Mouse (Mus musculus) left cerebral cortex, postnatal 4 days (tissue): ENCODE measurements at regions not wholly inside any gene's neighbourhood (a gene's known extent, or its start where the extent isn't known, plus 50 kb on each side); places are given as distances from the start of the nearest gene placed in this dataset.

Experiments
- DNase-seq: peaks from one replicate; pipeline ENCODE4 v3.0.0-alpha.2; 2022
- intact Hi-C: fragments of 180-260 bp; cut with DNase I; formaldehyde crosslinking; loops from one replicate; pipeline ENCODE4 v1.15.1; 2025

DNA sequence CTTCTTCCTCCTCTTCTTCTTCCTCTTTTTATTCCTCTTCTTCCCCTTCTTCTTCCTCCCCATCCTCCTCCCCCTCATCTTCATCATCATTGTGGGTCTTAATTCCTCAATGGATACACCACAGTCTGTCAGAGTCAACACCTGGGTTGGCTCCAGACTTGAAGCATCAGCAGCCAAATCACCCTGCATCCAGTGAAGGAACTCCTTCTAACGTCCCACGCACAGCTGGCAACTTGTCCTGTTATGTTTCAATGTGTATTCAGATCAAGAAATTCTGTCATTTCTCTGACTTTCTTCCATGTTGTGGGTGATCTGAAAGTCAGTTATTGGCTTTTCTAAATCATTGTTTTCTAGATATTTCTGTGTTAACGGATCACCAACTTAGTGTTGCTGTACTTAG, 312.9 kb downstream of the Ptpru start:
- intact Hi-C loops, result no loop called here
- no peak for DNase-seq

DNA sequence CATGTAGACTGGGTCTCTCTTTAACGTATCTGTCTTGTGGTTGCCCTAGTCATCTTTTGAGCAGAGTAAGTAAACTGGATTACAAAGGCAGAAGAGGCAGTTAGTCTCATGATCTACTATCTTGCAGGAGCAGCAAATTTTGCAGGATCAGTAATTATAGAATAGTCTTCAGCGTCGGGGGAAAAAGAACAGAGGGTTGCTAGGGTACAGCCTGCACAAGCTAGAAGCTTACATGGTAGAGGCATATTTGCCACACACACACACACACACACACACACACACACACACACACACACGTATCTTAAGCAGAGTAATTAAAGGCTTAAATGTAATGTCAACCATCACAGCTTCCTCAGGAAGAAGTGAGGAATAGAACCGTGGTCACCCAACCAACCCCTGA, 307.6 kb downstream of the Ptpru start:
- no peak for DNase-seq
- intact Hi-C loops, result no loop called here

DNA sequence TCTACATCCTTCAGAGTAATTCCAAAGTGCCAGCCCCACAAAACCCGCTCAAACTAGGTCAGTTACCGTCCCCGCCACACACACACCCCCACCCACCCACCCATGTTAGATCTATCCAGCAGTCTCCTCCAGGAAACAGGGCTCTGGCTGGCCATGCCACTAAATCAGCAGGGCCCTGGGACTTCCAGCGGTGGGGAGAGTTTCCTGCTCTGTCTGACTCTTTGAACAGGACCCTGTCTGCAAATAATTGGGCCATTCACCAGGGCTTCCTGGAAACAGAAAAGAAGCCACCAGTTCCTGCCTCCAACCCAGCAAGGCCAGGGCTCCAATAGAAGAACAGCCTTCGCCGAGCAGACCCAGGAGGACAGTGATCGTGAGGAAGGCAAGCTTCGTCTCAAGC, 307.1 kb downstream of the Ptpru start:
- DNase-seq, result no peak
- intact Hi-C loops, result no loop called here

DNA sequence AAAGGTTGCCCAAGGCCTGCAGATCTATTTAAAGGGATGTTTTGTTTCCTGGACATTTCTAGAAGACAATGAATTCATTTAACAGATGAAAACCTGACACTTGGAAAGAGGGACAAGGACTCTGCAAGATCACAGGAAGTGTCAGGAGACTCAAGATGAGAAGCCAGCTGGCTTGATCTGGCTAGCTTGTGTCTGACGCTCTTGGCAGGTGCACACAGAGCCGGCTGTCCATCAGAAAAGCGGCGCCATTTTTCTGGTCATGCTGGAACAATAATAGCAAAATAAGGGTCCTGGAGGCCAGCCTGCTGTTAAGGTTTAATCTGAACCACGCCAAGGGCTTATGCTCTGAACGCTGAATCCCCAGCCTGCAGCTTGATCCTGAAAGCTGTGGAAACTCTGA, 303.3 kb downstream of the Ptpru start:
- intact Hi-C loops, result no loop called here
- DNase-seq, result peak; percentile 79

DNA sequence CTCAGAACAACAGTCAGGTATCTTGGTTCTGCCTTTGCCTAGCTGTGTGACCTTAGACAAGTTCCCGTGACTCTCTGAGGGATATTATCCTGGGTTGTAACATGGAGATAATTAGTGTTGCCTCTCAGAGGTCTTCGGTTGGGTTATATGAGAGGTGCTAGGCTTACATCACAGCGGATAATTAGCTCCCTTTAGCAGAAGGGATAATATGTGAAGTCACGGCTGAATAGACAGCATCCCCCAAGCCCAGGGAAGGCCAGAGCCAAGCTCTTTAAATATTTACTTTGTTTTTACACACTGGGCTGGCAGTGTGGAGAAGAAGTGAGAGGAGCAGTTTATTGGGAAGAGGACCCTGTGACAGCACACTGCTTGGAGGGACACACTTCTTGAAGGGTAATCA, 299.9 kb downstream of the Ptpru start:
- no peak for DNase-seq
- intact Hi-C loops, result no loop called here

DNA sequence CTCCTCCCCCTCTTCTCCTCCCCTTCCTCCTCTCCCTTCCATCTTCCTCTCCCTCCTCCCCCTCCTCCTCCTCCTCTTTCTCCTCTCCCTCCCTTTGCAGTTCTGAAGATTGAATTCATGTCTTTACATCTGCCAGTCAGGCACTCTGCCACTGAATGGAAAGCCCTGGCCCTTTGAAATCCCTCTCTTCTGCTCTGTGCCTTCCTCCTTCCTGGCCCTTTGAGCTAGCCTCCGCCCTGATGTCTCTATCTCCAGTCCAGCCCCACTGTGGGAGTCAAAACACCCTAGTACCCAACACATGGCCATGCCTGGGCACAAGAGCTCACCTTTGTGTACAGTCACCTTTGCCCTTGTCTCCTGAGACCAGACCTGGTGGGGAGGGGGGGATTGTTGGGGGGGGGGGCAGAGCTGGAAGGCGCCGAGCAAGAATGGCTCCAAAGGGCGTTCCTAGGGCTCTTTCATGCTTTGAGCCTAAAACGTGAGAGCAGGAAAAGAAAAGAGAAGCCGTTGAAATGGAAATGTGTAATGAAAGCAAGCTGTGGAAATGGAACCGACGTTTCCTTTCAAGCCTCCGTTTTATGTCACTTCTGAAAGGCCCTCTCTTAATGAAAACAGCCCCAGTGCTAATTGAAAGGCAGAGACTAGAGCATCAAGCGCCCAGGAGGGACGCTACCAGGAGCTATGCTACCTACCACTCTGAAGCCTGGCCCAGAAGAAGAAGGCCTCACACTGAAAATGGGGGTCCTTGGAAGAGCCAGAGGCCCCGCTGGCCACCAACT, 291.5 kb downstream of the Ptpru start:
- intact Hi-C loops, result no loop called here
- DNase-seq, result no peak

DNA sequence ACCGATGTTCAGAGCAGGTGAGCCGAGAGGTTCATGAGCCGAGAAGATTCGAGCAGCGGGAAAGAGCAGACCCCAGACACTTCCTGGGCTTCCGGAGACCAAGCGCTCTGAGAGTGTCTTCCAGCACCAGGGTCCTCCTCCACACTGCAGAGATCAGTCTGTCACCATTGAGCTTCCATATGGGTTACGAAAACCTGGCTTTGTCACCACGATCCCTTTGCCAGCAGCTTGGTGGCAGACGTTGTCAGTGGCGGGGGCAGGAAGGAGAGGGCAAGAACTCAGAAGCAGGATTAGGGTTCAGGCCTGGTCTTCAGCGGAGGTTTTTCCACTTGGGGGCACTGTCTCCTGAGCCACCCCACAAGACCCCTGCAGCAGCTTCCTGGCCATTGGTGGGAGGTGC, 288.5 kb downstream of the Ptpru start:
- intact Hi-C loops, result no loop called here
- DNase-seq, result peak; percentile 49

DNA sequence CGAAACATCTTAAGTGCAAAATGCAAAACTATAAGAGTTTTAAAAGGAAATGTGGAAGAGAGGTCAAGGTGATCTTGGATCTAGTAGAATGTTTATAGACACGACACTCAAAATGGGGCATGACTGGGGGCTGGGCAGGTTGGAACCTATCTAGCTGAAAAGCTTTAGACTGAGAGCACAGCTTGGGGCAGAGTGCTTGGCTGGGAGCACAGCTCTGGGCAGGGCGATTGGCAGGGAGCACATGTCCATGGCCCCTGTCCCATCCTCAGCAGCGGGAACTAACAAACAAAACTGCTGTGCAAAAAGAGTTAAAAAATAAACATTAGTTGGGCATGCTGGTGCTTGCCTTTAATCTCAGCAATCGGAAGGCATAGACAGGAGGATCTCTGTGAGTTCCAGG, 279.6 kb downstream of the Ptpru start:
- peak; percentile 38 for DNase-seq
- intact Hi-C loops, result no loop called here

DNA sequence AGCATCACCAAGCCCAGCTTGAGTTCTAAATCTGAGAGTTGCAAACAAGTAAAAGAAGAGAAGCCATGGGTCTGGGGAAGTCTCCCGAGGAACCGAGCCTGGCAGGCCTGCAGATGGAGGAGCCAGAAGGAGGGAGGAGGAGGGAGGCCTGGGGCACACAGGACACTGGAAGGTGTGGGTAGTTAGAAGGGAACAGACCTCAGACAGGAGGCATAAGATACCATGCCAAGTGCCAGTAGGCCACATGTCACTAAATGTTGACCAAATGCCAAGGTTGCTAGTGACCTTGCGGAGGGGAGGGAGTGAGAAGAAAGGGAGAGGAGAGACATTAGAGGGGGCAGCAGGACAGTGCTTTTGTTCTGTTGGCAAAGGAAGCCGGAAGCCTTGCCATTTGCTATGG, 274.2 kb downstream of the Ptpru start:
- intact Hi-C loops, result no loop called here
- peak; percentile 70 for DNase-seq

DNA sequence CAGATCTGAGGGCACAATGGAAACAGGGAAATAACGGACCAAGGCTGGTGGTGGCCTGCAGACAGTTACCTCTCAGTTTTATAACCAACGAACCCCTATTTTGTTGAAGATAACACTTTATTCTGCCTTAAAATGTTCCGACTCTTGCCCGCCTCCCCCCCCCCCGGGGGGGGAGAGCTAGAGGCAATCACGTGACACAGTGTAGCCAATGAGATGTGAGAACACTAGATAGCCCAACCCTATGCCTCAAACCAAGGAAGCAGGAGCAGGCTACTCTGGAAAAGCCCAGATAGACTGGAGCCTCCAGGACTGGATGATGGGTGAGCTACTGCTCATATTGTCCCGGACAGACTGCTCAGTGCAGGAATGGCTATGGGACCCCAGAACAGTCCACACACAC, 272.9 kb downstream of the Ptpru start:
- intact Hi-C loops, result no loop called here
- no peak for DNase-seq

DNA sequence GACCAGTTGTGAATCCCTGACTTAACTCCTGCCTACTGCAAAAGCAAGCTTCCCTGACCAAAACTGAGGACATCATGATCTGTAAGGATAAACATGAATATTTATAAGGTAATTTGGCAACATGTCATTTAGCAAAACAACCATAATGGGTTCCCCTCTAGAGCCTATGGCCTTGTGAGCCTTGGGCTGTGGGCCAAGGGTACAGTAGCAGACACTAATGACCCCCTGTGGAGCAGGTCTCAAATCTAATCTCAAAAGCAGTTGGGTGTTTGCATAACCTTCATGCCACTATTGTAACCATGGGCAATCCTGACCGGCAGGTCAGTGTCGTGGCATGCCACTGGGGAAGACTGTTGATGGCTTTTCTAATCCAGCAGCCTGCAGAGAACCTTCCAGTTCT, 270.8 kb downstream of the Ptpru start:
- intact Hi-C loops, result no loop called here

DNA sequence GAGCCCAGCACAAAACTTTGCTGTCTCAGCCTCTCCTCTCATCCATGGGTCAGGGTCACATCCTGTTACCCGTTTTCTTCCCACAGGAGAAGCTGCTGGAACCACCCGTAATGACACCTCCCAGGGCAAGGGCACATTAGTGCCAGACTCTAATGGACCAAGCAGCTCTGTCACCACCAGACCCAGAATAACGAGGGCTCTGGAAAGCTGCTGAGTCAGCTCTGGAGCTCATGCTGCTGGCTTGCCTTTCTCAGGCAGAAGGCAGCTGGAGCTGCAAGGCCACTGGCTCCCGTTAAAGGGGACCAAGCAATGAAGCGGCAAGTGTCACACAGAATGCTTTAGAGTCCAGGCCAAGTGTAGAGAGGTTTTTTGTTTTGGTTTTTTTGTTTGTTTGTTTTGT, 268.9 kb downstream of the Ptpru start:
- peak; percentile 18 for DNase-seq
- intact Hi-C loops, result no loop called here

More for the DNA sequence above, 270.8 kb downstream of the Ptpru start:
- peak; percentile 49 for DNase-seq

DNA sequence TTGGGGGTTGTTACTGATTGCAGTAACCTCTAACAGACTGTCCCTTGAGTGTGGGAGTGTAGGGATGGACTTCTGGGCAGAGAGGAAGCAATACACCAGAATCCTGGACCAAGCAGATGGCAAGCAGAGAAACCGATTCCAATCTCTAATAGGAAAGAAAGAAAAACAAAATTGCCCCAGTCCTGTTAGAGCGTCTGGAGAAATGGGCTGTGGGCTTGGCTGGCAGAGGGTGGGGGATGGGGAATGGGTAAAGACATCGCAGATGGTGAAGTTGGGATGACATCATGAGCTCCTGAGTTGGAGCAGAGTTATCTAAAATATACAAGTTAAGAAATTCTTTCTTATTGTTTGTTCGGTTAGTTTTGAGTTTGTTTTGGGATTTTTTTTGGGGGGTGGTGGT, 260.5 kb downstream of the Ptpru start:
- intact Hi-C loops, result no loop called here
- DNase-seq, result no peak

DNA sequence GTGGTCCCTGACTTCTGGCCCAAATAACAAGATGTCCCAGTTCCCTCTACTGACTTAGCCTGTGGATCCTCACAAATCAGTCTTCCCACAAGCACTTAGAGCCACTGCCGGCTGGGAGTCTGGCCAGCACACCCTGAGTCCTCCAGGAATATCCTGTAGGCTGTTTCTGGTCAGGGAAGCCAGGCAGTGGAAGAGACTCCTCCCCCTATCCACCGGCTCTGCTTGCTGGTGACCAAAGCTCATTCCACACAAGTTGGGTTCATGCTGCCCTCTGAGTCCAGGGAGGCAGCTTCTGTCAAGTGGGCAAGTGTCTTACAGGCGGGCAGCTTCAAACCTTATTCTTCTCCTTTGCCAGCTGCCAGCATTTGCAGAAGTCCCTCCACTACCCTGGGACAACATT, 252.1 kb downstream of the Ptpru start:
- DNase-seq, result no peak
- intact Hi-C loops, result no loop called here

DNA sequence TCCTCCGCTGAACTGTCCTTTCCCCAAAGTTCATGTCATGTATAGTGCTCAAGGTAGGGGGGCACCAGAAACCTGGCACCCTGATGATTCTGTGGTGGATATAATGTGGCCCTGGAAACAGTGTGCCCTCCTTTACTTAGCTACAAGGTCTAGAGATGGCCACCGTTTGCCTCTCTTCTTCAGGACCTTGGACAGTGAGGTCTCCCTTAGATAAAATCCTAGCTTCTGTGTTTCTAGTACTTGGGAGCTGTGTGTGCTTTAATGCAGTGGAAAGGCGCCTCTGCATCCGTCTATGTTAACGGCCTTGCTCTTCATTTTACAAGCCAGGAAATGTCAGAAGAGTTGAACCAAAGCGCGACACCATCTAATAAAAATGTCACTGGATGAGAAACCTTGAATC, 250.6 kb downstream of the Ptpru start:
- intact Hi-C loops, result no loop called here
- no peak for DNase-seq

DNA sequence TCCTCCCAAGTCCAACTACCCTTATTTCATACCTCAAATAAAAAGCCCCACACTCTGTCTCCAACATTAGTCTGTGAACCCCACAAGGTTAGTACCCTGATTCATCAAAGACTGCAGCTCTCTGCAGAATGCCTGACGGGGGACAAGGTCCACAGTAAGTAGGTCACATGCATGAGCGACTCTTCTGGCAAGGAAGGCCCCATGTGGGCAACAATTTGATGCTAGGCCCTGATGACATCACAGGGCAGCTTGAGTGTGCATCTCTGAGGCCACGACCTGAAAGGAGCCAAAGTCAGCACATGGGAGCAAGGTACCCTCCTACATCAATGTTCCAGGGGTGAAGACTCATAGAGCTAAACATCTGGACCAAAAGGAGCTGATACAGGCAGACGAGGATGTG, 248.0 kb downstream of the Ptpru start:
- no peak for DNase-seq
- intact Hi-C loops, result no loop called here

DNA sequence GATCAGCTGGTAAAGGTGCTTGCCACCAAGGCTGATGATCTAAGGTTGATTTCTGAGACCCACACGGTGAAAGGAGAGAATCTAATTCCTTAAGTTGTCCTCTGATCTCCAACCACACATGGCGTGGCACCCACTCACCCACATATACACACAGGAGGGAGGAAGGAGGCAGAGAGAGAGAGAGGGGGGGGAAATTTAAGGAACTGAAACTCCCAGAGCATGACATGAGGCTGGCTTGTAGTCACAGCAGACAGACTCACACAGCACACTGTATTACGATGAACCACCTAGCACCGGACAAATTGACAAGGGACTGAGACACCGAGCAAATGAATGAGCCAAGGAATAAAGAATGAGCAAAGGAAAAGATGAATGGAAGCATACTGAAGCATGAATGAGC, 246.6 kb downstream of the Ptpru start:
- intact Hi-C loops, result no loop called here
- no peak for DNase-seq

DNA sequence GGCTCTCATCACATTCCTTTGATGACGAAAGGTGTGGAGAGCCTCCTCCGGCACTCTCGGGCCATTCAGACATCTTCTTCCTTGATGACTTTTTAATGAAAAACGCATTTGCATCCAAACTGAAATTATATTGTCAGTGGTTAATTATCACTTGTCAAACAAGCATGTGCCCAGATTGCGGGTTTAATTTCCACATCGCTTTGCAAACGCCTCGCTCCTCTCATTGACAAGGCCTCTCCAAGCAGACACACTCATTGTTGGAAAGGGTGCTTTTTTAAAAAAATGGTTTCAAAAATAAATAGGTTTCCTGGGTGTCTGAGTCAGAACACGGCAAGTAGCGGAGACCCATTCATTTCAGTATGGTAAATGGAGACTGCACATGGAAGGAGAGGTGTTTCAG, 240.1 kb downstream of the Ptpru start:
- no peak for DNase-seq
- intact Hi-C loops, result no loop called here

DNA sequence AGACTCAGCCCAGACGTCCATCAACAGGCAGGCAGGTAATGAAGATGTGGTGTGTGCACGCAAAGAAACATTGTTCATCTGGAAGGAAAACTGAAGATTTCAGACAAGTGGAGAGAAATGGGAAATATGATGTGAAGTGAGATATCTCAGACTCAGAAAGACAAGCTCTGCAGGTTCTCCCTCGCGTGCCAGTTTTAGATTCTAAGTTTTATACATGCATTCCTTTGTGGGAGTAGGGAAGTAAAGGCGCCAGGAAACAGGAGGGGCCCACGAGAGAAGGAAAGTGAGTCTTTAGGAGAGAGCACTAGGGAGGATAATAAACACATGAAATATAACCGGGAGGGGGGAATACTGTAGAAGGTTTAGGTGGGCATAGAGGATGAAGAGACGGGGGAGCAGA, 223.7 kb downstream of the Ptpru start:
- no peak for DNase-seq
- intact Hi-C loops, result no loop called here

DNA sequence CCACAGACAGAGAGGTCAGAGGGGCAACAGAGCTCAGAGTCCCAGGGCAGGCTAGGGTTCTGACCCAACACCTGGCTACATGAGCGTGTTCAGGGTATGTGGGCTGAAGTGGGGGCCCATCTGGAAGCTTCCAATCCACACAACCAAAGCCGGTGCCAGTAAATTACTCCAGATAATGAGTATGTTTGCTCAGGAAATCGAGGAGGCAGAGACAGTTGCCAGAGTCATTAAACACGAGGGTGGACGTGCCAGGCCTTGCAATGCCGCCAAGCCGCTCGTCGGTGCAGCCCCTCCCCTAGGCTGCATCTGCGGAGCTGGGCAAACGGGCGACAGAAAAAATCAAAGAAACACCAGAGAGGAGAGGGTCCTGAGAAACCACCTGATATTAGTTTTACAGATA, 222.5 kb downstream of the Ptpru start:
- peak; percentile 87 for DNase-seq
- intact Hi-C loops, result no loop called here

DNA sequence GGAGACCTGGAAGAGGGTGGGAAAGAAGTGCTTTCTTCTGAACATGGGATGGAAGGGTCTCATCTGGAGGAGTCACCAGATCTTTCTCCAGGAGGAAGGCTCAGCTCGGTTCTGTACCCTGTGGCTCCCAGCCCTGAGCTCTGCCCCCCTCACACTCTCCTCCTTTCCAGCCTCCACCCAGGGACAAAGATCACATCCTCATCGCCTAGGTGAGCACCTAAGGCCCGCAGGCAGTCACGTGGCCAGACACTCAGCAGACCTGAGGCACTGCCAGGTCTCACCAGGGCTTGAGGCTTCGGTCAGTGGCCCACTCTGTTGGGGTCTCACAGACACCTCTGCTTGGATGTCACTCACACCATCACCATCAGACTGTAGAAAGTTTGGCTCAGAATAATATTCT, 200.0 kb downstream of the Ptpru start:
- intact Hi-C loops, result no loop called here
- DNase-seq, result no peak

DNA sequence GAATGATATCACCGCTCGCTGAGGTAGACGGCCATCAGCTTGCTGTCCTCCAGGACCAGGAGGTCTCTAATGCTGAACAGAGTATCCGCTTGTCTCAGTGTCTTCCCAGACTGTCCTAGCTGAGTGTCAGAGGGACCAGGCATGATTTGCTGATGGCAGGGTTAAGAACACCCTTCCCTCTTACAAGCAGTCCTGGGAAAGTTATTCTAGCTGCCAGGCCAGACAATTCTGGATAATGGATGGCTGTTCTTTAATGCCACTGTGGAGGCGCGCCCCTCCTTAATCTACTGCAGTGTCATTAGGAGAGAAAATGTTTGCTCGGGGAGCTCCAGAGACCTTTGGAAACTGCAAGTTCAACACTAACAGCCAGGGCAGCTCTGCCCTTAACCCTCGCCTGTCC, 182.1 kb downstream of the Ptpru start:
- no peak for DNase-seq

DNA sequence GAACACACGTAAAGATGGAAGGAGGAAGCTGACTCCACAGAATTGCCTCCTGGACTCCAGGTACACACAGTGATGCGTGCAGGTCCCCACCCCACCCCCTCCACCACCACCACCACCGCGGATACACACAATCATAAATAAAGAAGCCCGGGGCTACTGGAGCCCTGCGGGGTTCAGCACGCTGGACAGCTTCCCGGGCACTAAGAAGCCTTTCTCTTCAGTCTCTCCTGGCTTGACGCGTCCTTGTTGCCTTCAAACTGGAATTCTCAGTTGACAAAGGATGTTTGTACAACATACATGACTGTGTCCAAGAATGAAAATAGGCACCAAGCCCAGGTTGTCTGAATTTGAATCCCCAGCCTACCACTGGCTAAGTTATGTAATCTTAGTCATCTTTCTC, 180.2 kb downstream of the Ptpru start:
- DNase-seq, result no peak

More for the DNA sequence above, 182.1 kb downstream of the Ptpru start:
- intact Hi-C loops, result no loop called here

More for the DNA sequence above, 180.2 kb downstream of the Ptpru start:
- intact Hi-C loops, result no loop called here
